Mouse (Mus musculus) E14TG2a.4 (cell line): Measurements from ENCODE around the gene Fgd6.

ENCODE experiments used
- H3K27me3 ChIP-seq: 2 replicates; pipeline ENCODE4 v1.6.1; 2014; ENCODE audit warnings: low read length, control low read depth; ENCODE audit not compliant: insufficient read depth
- H3K36me3 ChIP-seq: 2 replicates; pipeline ENCODE4 v1.6.1; 2014; ENCODE audit warnings: low read length, control low read depth; ENCODE audit not compliant: insufficient read depth
- H3K4me1 ChIP-seq: replicated peaks from 2 replicates; pipeline ENCODE4 v1.6.1; 2014; ENCODE audit warnings: low read depth, low read length, control low read depth
- H3K4me3 ChIP-seq: replicated peaks from 2 replicates; pipeline ENCODE4 v1.5.1; 2014; ENCODE audit warnings: mild to moderate bottlenecking, low read length
- H3K9me3 ChIP-seq: 2 replicates; pipeline ENCODE4 v1.6.1; 2014; ENCODE audit warnings: low read length, control low read depth
- CTCF ChIP-seq: conservative IDR thresholded peaks from 2 replicates; pipeline ENCODE4 v1.5.1; 2014; ENCODE audit warnings: low read length
- NANOG ChIP-seq: IDR thresholded peaks from 2 replicates; pipeline ENCODE4 v1.6.1; 2014; ENCODE audit warnings: borderline replicate concordance, low read length, mixed read lengths
- POU5F1 ChIP-seq: IDR thresholded peaks from 2 replicates; pipeline ENCODE4 v1.6.1; 2014; ENCODE audit warnings: low read length, borderline replicate concordance

Fgd6 gene

DNA sequence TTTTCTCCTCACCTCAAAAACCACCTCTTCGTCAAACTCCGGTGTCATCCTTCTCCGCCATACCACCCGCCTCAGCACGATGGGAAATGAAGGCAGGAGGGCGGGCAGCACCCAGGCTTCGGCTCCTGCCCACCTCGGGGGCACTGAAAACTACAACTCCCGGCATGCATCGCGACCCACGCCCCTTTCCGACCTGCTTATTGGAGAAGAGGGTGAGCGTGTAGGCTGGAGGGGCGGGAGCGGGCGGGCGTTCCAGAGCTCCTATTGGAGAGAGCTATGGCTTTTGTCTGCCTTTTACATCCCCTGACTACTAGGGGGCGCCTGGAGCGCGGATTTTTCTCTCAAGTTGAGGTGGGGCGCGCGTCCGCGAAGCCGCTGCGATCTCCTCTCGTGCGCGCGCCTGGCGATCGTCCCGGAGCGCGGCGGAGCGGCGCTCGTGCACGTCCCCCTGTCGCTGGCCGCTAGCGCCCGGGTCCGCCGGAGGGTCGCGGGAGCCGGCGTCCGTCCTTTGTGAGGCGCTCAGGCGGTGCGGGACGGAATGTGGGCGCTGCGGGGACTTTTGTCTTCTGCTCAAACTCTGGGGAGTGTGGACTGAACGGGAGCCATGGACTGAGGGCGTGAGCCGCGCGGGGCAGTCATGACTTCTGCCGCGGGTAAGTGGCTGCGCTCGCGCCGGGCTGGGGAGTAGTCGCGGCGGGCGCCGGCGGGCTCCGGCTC lies at the start of gene Fgd6, which contains the start of gene Vezt:
Gene Fgd6, plus strand, starts transcription at position 344 of the 717 bp plus-strand sequence.
Gene Vezt, minus strand, starts transcription at position 160 of the 717 bp plus-strand sequence.
- Histone ChIP-seq H3K4me1 (peaks cover 11% of the 10 kb centered on the region), H3K27me3 (no peaks in the 10 kb centered on the region), H3K9me3 (no peaks in the 10 kb centered on the region), H3K4me3 (peak within 1 kb of the TSS; percentile 95), H3K36me3 (no peaks in the 10 kb centered on the region)
- TF ChIP-seq NANOG, result no peak

DNA sequence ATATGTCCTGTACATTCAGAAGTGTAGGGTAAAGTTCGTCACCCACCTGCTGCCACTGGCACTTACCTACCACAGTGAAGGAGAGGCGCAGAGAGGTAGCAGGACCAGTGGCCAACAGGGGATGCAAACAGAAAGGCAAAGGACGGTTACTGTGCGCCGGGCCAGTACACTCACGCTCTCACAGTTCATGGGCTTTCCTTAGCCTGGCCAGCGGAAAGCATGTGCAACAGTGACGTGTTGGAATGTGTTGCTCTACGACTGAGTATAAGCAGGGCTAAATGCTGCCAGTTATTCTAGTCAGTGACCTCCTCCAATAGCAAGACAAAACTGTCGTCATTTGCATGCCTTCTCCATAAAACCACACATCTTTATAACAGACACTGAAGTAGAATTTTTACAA lies 41.7 kb upstream of the Fgd6 start:
- TF ChIP-seq POU5F1, result no peak
- no peak for TF ChIP-seq NANOG
- no peak for TF ChIP-seq CTCF
- Histone ChIP-seq H3K36me3 (peaks cover 35% of the 10 kb centered on the region), H3K27me3 (no peaks in the 10 kb centered on the region), H3K4me1 (no peaks in the 10 kb centered on the region), H3K4me3 (no peak overlapping the region), H3K9me3 (no peaks in the 10 kb centered on the region)

GRCm38 (mm10) chr10:93995100-93995499 lies 40.7 kb upstream of the Fgd6 start:
- Histone ChIP-seq H3K4me1 (no peaks in the 10 kb centered on the region), H3K9me3 (no peaks in the 10 kb centered on the region), H3K4me3 (no peak overlapping the region), H3K36me3 (peaks cover 39% of the 10 kb centered on the region), H3K27me3 (no peaks in the 10 kb centered on the region)
- no peak for TF ChIP-seq POU5F1
- no peak for TF ChIP-seq CTCF
- TF ChIP-seq NANOG, result no peak

DNA sequence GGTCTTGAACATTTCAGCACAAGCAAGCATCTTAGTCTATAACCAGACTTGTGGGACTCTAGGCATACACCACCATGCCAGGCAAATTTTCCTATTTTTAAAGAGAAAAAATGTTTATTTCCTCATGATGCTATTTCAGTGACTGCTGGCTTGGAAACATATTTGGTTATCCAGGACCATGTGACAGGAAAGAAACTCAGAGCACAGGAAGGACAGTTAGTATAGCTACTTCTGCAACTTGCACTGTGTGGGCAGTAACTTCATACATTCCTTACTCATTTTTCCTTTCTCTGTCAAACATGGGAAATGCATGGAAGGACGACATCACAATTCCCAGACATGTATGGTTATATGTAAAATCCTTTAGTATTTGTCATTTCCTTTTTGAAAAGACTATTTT lies 36.4 kb upstream of the Fgd6 start:
- Histone ChIP-seq H3K4me3 (no peak overlapping the region), H3K27me3 (no peaks in the 10 kb centered on the region), H3K36me3 (peaks cover 35% of the 10 kb centered on the region), H3K4me1 (no peaks in the 10 kb centered on the region), H3K9me3 (no peaks in the 10 kb centered on the region)
- TF ChIP-seq NANOG (no peak), POU5F1 (no peak), CTCF (no peak)

DNA sequence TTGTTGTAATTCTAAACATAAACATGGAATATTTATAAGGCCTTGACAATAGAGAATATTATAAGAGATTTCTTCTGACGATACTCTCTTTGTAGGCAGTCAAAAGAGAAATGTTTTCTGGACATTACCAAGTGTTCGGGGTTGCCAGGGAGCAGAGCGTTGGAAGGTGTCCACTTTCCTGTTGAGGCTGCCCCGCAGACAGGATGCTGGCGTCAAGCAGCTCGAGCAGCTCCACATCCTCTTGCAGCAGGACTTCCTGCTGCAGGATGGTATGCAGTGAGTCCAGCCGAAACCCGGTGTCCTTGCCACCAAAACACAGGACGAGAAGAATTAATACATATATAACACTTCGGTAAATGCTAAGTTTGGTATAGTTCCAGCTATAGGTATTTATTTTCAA lies 35.6 kb upstream of the Fgd6 start:
- no peaks in the 10 kb centered on the region for H3K4me1 ChIP-seq
- TF ChIP-seq POU5F1 (no peak), CTCF (no peak), NANOG (no peak)
- no peaks in the 10 kb centered on the region for H3K27me3 ChIP-seq

GRCm38 (mm10) chr10:94008356-94008755 lies 27.4 kb upstream of the Fgd6 start:
- no peaks in the 10 kb centered on the region for H3K27me3 ChIP-seq
- no peak overlapping the region for H3K4me3 ChIP-seq
- no peak for TF ChIP-seq NANOG
- TF ChIP-seq POU5F1, result no peak
- TF ChIP-seq CTCF, result no peak
- H3K36me3 ChIP-seq, result no peaks in the 10 kb centered on the region
- H3K4me1 ChIP-seq, result no peaks in the 10 kb centered on the region
- no peaks in the 10 kb centered on the region for H3K9me3 ChIP-seq

More for the DNA sequence above, 35.6 kb upstream of the Fgd6 start:
- Histone ChIP-seq H3K36me3 (peaks cover 32% of the 10 kb centered on the region), H3K4me3 (no peak overlapping the region), H3K9me3 (no peaks in the 10 kb centered on the region)

DNA sequence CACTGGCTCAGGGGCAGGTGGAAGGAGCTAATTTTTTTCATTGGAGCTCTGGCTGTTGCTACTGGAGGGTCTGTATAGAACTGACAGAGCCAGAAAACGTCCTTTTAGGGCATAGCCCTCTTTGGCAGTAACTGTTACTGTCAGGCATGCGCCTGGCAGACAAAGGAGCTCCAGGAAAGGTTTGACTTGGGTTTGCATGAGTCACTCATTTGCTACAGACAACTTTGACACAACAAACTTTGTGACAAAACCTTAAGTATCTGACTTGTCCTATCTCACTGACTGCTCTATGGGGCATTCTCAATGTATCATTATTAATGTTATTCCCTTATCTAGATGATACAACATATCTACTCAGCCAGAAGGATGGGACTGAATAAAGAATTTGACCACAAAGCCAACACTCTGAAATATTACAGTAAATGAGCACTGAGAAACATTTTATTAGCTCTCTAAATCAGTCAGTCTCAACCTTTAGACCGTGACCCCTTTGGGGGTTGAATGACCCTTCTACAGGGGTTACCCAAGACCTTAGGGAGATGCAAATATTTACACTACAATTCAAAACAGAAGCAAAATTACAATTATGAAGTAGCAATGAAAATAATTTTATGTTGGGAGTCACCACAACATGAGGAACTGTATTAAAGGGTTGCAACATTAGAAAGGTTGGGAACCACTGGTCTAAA lies 25.7 kb upstream of the Fgd6 start:
- TF ChIP-seq POU5F1, result no peak
- no peak overlapping the region for H3K4me3 ChIP-seq
- no peaks in the 10 kb centered on the region for H3K4me1 ChIP-seq
- H3K36me3 ChIP-seq, result no peaks in the 10 kb centered on the region; the same call in 1 of the 2 replicates
- no peaks in the 10 kb centered on the region for H3K9me3 ChIP-seq
- H3K27me3 ChIP-seq, result no peaks in the 10 kb centered on the region

DNA sequence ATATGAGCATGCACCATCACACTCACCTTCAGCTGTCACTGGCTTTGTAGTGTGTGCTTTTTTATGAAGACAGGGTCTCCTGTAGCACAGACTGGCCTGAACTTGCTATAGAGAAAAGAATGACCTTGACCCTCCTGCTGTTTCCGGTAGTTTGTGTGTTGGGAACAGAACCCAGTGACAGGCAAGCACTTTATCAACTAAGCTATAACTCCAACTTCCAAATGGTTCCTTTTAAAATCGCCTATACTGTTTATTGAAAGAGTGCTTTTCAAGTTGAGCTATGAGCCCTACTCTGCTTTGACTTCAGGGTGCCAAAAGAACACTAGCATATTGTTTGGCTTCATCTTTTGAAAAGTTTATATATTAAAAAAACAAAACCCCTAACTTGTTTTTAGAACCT lies 24.8 kb upstream of the Fgd6 start:
- Histone ChIP-seq H3K9me3 (no peaks in the 10 kb centered on the region), H3K36me3 (no peaks in the 10 kb centered on the region; the same call in 1 of the 2 replicates), H3K4me1 (no peaks in the 10 kb centered on the region), H3K27me3 (no peaks in the 10 kb centered on the region), H3K4me3 (no peak overlapping the region)
- TF ChIP-seq POU5F1 (no peak), NANOG (no peak)
